Mouse (Mus musculus) stomach, postnatal 0 days (tissue): ENCODE results near the gene Leo1.

Source experiments
- CTCF ChIP-seq: IDR thresholded peaks from 2 replicates; pipeline ENCODE4 v1.5.1; 2016; ENCODE audit warnings: antibody characterized with exemption, low read depth, mild to moderate bottlenecking, moderate library complexity
- EP300 ChIP-seq: optimal IDR thresholded peaks from 2 replicates; pipeline ENCODE3; 2016; ENCODE audit warnings: antibody characterized with exemption

GRCm38 (mm10) chr9:75429040-75429439, 12.3 kb upstream of the Leo1 start:
- TF ChIP-seq CTCF (no peak), EP300 (no peak)
